Mouse (Mus musculus) brain, embryonic 14.5 days (tissue): ENCODE measurements around the gene Sorbs1.

Experiments used
- CTCF ChIP-seq: fragments of 200-500 bp; IDR thresholded peaks from 2 replicates; pipeline ENCODE4 v1.5.1; 2012; ENCODE audit warnings: inconsistent platforms, mild to moderate bottlenecking, moderate library complexity, borderline replicate concordance; ENCODE audit not compliant: insufficient read depth, insufficient read length; ENCODE audit errors: extremely low read depth
- POLR2A ChIP-seq: fragments of 200-500 bp; IDR thresholded peaks from 2 replicates; pipeline ENCODE4 v1.6.1; 2012; ENCODE audit warnings: mild to moderate bottlenecking, inconsistent platforms, borderline replicate concordance; ENCODE audit not compliant: poor library complexity, insufficient read depth, insufficient read length, severe bottlenecking; ENCODE audit errors: extremely low read depth

DNA sequence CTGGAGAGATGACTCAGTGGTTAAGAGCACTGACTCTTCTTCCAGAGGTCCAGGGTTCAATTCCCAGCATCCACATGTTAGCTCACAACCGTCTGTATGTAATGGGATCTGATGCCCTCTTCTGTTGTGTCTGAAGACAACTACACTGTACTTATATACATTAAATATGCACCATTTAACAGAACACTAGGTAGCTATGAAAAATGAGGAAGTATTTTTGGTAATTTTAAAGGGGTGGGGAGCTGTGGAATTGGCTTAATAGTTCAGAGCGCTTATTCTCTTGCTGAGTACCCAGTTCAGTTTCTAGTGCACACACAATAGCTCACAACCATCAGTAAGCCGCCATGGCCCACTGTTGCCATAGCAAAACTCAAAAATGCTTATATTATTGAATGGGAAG is 2.0 kb upstream of the Sorbs1 start:
- TF ChIP-seq CTCF (no peak), POLR2A (no peak)
